Mouse (Mus musculus): ENCODE data around the gene Dnah6.

- TF ChIP-seq CTCF (IDR thresholded peaks at IDR 0.05) (no peak), POLR2A (IDR thresholded peaks at IDR 0.05; ENCODE audit: insufficient read depth, low read depth, low read length) (no peak)
Measured at GRCm38 (mm10) chr6:73228881-73229280, 7.4 kb upstream of the Dnah6 start.

Measured in heart, adult 2 months (tissue).